Mouse (Mus musculus) cortical plate, adult 2 months (tissue): ENCODE results near the gene Gm11444. TPM values are rescaled to one million over a fixed set of nuclear protein-coding genes. Genes with fewer than 3 reads are reported as not detected.

Experiments used
- H3K27ac ChIP-seq: fragments of 200-500 bp; 2 replicates; pipeline ENCODE4 v1.5.1; 2012; ENCODE audit warnings: low read length, control low read depth, inconsistent platforms; ENCODE audit not compliant: insufficient read depth
- H3K4me1 ChIP-seq: fragments of 200-500 bp; 2 replicates; pipeline ENCODE4 v1.6.1; 2011; ENCODE audit warnings: low read length; ENCODE audit not compliant: control insufficient read depth, insufficient read depth
- H3K4me3 ChIP-seq: fragments of 200-500 bp; 2 replicates; pipeline ENCODE4 v1.5.1; 2011; ENCODE audit warnings: mild to moderate bottlenecking, low read length, control low read depth; ENCODE audit not compliant: insufficient read depth
- CTCF ChIP-seq: fragments of 200-500 bp; IDR thresholded peaks from 2 replicates; pipeline ENCODE4 v1.5.1; 2011; ENCODE audit warnings: mild to moderate bottlenecking, control low read depth, low read length; ENCODE audit not compliant: insufficient read depth; ENCODE audit errors: extremely low read depth
- POLR2A ChIP-seq: fragments of 200-500 bp; IDR thresholded peaks from 2 replicates; pipeline ENCODE4 v1.6.1; 2011; ENCODE audit warnings: mild to moderate bottlenecking, low read length, control low read depth; ENCODE audit not compliant: insufficient read depth; ENCODE audit errors: extremely low read depth
- polyA plus RNA-seq: library from polyadenylated mRNA; depleted of rRNA; stranded (reverse); fragments of >200 nt; gene quantifications from 2 replicates; pipeline ENCODE4 v1.2.3, GENCODE M21; 2012

Gene Gm11444
- polyA plus RNA-seq, 1 experiment = not detected

- no peak overlapping the region for H3K4me3 ChIP-seq
- H3K27ac ChIP-seq = no peak overlapping the region
- no peaks in the 10 kb centered on the region for H3K4me1 ChIP-seq
- no peak for TF ChIP-seq CTCF
- no peak for TF ChIP-seq POLR2A
Observed at GRCm38 (mm10) chr11:85837291-85837647, 12.9 kb downstream of the Gm11444 start.

GRCm38 (mm10) chr11:85836523-85837290, 13.4 kb downstream of the Gm11444 start:
- no peak overlapping the region for H3K4me3 ChIP-seq

GRCm38 (mm10) chr11:85835753-85836522, 14.2 kb downstream of the Gm11444 start:
- H3K4me3 ChIP-seq = no peak overlapping the region
- no peak overlapping the region for H3K27ac ChIP-seq
- TF ChIP-seq POLR2A = no peak
- no peaks in the 10 kb centered on the region for H3K4me1 ChIP-seq

More at GRCm38 (mm10) chr11:85836523-85837290, 13.4 kb downstream of the Gm11444 start:
- Histone ChIP-seq H3K27ac (no peak overlapping the region), H3K4me1 (no peaks in the 10 kb centered on the region)
- TF ChIP-seq CTCF (no peak), POLR2A (no peak)

GRCm38 (mm10) chr11:85835001-85835752, 15.0 kb downstream of the Gm11444 start:
- no peak overlapping the region for H3K4me3 ChIP-seq
- H3K27ac ChIP-seq = no peak overlapping the region
- no peak for TF ChIP-seq CTCF
- no peak for TF ChIP-seq POLR2A
- no peaks in the 10 kb centered on the region for H3K4me1 ChIP-seq

GRCm38 (mm10) chr11:85834386-85834931, 15.7 kb downstream of the Gm11444 start:
- no peak overlapping the region for H3K4me3 ChIP-seq
- no peaks in the 10 kb centered on the region for H3K4me1 ChIP-seq
- TF ChIP-seq POLR2A = no peak
- TF ChIP-seq CTCF = no peak
- no peak overlapping the region for H3K27ac ChIP-seq

GRCm38 (mm10) chr11:85833761-85834385, 16.3 kb downstream of the Gm11444 start:
- Histone ChIP-seq H3K27ac (no peak overlapping the region), H3K4me1 (no peaks in the 10 kb centered on the region), H3K4me3 (no peak overlapping the region)
- TF ChIP-seq CTCF = no peak
- no peak for TF ChIP-seq POLR2A

GRCm38 (mm10) chr11:85833081-85833521, 17.0 kb downstream of the Gm11444 start:
- no peaks in the 10 kb centered on the region for H3K4me1 ChIP-seq
- no peak overlapping the region for H3K4me3 ChIP-seq
- no peak overlapping the region for H3K27ac ChIP-seq
- TF ChIP-seq POLR2A = no peak
- TF ChIP-seq CTCF = no peak

- H3K4me1 ChIP-seq = no peaks in the 10 kb centered on the region
- no peak within 1 kb of the TSS for H3K27ac ChIP-seq
- TF ChIP-seq POLR2A (no peak), CTCF (no peak)
- H3K4me3 ChIP-seq = no peak within 1 kb of the TSS
Observed at GRCm38 (mm10) chr11:85832231-85832924, 17.8 kb downstream of the Gm11444 start, which contains the start of gene Tbx2. Gene Tbx2, plus strand, starts transcription at chr11:85832551.

- Histone ChIP-seq H3K4me3 (no peak overlapping the region), H3K27ac (no peak overlapping the region), H3K4me1 (no peaks in the 10 kb centered on the region)
- TF ChIP-seq CTCF = no peak
- TF ChIP-seq POLR2A = no peak
Observed at GRCm38 (mm10) chr11:85831656-85832230, 18.4 kb downstream of the Gm11444 start.
